Mouse (Mus musculus): ENCODE data around the gene Megf11.

- no peak for TF ChIP-seq CTCF (IDR thresholded peaks at IDR 0.05; ENCODE audit: extremely low read depth, insufficient read depth, low read length)
- no peak for TF ChIP-seq POLR2A (IDR thresholded peaks at IDR 0.05; ENCODE audit: extremely low read depth, insufficient read depth, low read length)
These were observed 2.2 kb upstream of the Megf11 start for GRCm38 (mm10) chr9:64383021-64383788.
